8 mouse cellular contexts compared by ENCODE assay signal in genomic region chr11:70846029-70846428, GRCm38 (mm10). TPM values are rescaled to one million over a fixed set of nuclear protein-coding genes. Genes with fewer than 3 reads are reported as not detected.
DNase-seq lines count a peak whose midpoint lies in the region; ATAC-seq lines count a peak whose summit lies in the region.

No protein-coding gene starts in this region.

- WGBS in kidney, embryonic 16.5 days = 55% methylated on average over 2 of the region's 2 CpGs
- WGBS in embryonic facial prominence, embryonic 11.5 days = 48% methylated on average over 2 of the region's 2 CpGs
- 66% methylated on average over 2 of the region's 2 CpGs for WGBS in midbrain, embryonic 15.5 days

- H3K9ac ChIP-seq in kidney, embryonic 16.5 days (replicated peaks; ENCODE audit: low read length) = peak overlapping the region; percentile 95
- no peak overlapping the region for H3K9ac ChIP-seq in embryonic facial prominence, embryonic 11.5 days (replicated peaks; ENCODE audit: low read length)
- peak overlapping the region; percentile 96 for H3K9ac ChIP-seq in midbrain, embryonic 15.5 days

- H3K4me3 ChIP-seq in kidney, embryonic 16.5 days (ENCODE audit: low read length) = peak overlapping the region; percentile 94
- H3K4me3 ChIP-seq in embryonic facial prominence, embryonic 11.5 days (ENCODE audit: low read depth, low read length) = peak overlapping the region; percentile 98
- peak overlapping the region; percentile 72 for H3K4me3 ChIP-seq in midbrain, embryonic 15.5 days

- no peaks in the 10 kb centered on the region for H3K36me3 ChIP-seq in kidney, embryonic 16.5 days (ENCODE audit: insufficient read depth, low read length)
- H3K36me3 ChIP-seq in embryonic facial prominence, embryonic 11.5 days (replicated peaks; ENCODE audit: control insufficient read depth, insufficient read depth, low read depth, low read length) = no peaks in the 10 kb centered on the region
- no peaks in the 10 kb centered on the region for H3K36me3 ChIP-seq in midbrain, embryonic 15.5 days (replicated peaks)

- no peaks in the 10 kb centered on the region for H3K27me3 ChIP-seq in kidney, embryonic 16.5 days (ENCODE audit: insufficient read depth, low read length)
- H3K27me3 ChIP-seq in embryonic facial prominence, embryonic 11.5 days (ENCODE audit: control insufficient read depth, insufficient read depth, low read length) = no peaks in the 10 kb centered on the region
- 0 out of 2 replicates have a peak, but pooled peaks cover 3% of the 10 kb centered on the region for H3K27me3 ChIP-seq in midbrain, embryonic 15.5 days (replicated peaks)

- ATAC-seq in kidney, embryonic 16.5 days (ENCODE audit: low FRiP score, low TSS enrichment) = no peak
- ATAC-seq in embryonic facial prominence, embryonic 11.5 days (replicated peaks; ENCODE audit: insufficient number of reproducible peaks, low FRiP score, low TSS enrichment, low read depth) = no peak
- ATAC-seq in midbrain, embryonic 15.5 days (replicated peaks) = no peak

- H3K9me3 ChIP-seq in kidney, embryonic 16.5 days (ENCODE audit: low read length) = no peaks in the 10 kb centered on the region
- H3K9me3 ChIP-seq in embryonic facial prominence, embryonic 11.5 days (replicated peaks; ENCODE audit: control insufficient read depth, low read length) = no peaks in the 10 kb centered on the region
- H3K9me3 ChIP-seq in midbrain, embryonic 15.5 days = no peaks in the 10 kb centered on the region

- no peak for DNase-seq in kidney, adult 18-20 months
- DNase-seq in embryonic facial prominence, embryonic 11.5 days (ENCODE audit: low spot score) = no peak
- peak; percentile 21 for DNase-seq in induced T-regulatory cell, adult 2 months (ENCODE audit: low read depth)
- no peak for DNase-seq in adrenal gland, adult 18-20 months (ENCODE audit: low spot score in 2 of 2)
- DNase-seq in frontal cortex, postnatal 36 days (ENCODE audit: low spot score in 2 of 2) = no peak
- no peak for DNase-seq in urinary bladder, postnatal 25 days (ENCODE audit: low spot score)

- H3K4me2 ChIP-seq in kidney, embryonic 16.5 days (replicated peaks; ENCODE audit: low read depth, low read length) = peak overlapping the region; percentile 65
- peak overlapping the region; percentile 54 for H3K4me2 ChIP-seq in embryonic facial prominence, embryonic 11.5 days (ENCODE audit: low read depth, low read length)
- peak overlapping the region; percentile 63 for H3K4me2 ChIP-seq in midbrain, embryonic 15.5 days

- H3K4me1 ChIP-seq in kidney, embryonic 16.5 days (ENCODE audit: insufficient read depth, low read length) = peaks cover 16% of the 10 kb centered on the region
- no peaks in the 10 kb centered on the region for H3K4me1 ChIP-seq in embryonic facial prominence, embryonic 11.5 days (ENCODE audit: control insufficient read depth, insufficient read depth, low read length)
- peaks cover 19% of the 10 kb centered on the region for H3K4me1 ChIP-seq in midbrain, embryonic 15.5 days

- no peak overlapping the region for H3K27ac ChIP-seq in kidney, embryonic 16.5 days (ENCODE audit: low read length)
- no peak overlapping the region for H3K27ac ChIP-seq in embryonic facial prominence, embryonic 11.5 days (replicated peaks; ENCODE audit: low read depth, low read length)
- no peak overlapping the region for H3K27ac ChIP-seq in midbrain, embryonic 15.5 days

RNA-seq across cellular contexts. Expression of gene Rabep1, which starts 1.5 kb away (rescaled TPM):
- polyA plus RNA-seq in kidney, embryonic 16.5 days (2015; fragmentation: Nextera tagmentation; extraction: Ambion mirVana) = 29.5 and 31.6 TPM in 2 replicates
- 36.2 and 36.6 TPM in 2 replicates for polyA plus RNA-seq in embryonic facial prominence, embryonic 11.5 days (2014; fragmentation: Nextera tagmentation; extraction: Ambion mirVana)
- 85.6 and 93.1 TPM in 2 replicates for polyA plus RNA-seq in midbrain, embryonic 15.5 days (2015; fragmentation: Nextera tagmentation; extraction: Ambion mirVana)
- 100 to 1,000 TPM; 125 to 136 TPM for total RNA-seq in adrenal gland, adult 18-20 months (2021)

RNA-seq across cellular contexts. Expression of gene Scimp, which starts 33.6 kb away (rescaled TPM):
- 0.20 and 0.22 TPM in 2 replicates for polyA plus RNA-seq in kidney, embryonic 16.5 days (2015; fragmentation: Nextera tagmentation; extraction: Ambion mirVana)
- polyA plus RNA-seq in embryonic facial prominence, embryonic 11.5 days (2014; fragmentation: Nextera tagmentation; extraction: Ambion mirVana) = not detected in 2 replicates
- not detected in 2 replicates for polyA plus RNA-seq in midbrain, embryonic 15.5 days (2015; fragmentation: Nextera tagmentation; extraction: Ambion mirVana)
- 1 to 10 TPM; 1.1 to 1.9 TPM for total RNA-seq in adrenal gland, adult 18-20 months (2021)
